Mouse (Mus musculus) T-cell, adult 2 months (primary cell): ENCODE measurements around the gene Gm13289.
"Not testable (repeated sequence)": the region's sequence is repeated elsewhere in the genome, so short reads cannot be mapped to it uniquely, and the experiment has no call there.

Experiments
- DNase-seq: peaks from one replicate; pipeline ENCODE4 v3.0.0; 2022; ENCODE audit warnings: low spot score

Gene Gm13289

GRCm38 (mm10) chr4:88782335-88782734 lies 5.6 kb downstream of the Gm13289 start:
- DNase-seq: not testable (repeated sequence)

GRCm38 (mm10) chr4:88785409-88785808 lies 8.7 kb downstream of the Gm13289 start, which contains the start of gene Gm13276:
Gm13276 (plus strand) TSS chr4:88785709.
- not testable (repeated sequence) for DNase-seq

GRCm38 (mm10) chr4:88788402-88788801 lies 11.7 kb downstream of the Gm13289 start, which contains the start of gene Gm13277:
Gm13277 (plus strand) TSS chr4:88788632.
- peak; percentile 75 for DNase-seq

- DNase-seq: not testable (repeated sequence)
Observed at GRCm38 (mm10) chr4:88791250-88791649, 14.5 kb downstream of the Gm13289 start, which contains the start of gene Gm13278. Gm13278 (plus strand) TSS chr4:88791550.

GRCm38 (mm10) chr4:88793936-88794675 lies 17.4 kb downstream of the Gm13289 start, which contains the start of gene Gm13275:
Gm13275 (plus strand) TSS chr4:88794487.
- peak; percentile 68 for DNase-seq

GRCm38 (mm10) chr4:88797097-88797496 lies 20.4 kb downstream of the Gm13289 start, which contains the start of gene Gm13279:
Gm13279 (plus strand) TSS chr4:88797397.
- DNase-seq: not testable (repeated sequence)

GRCm38 (mm10) chr4:88799365-88799764 lies 22.6 kb downstream of the Gm13289 start, which contains the start of gene Gm13285:
Gm13285 (plus strand) TSS chr4:88799665.
- not testable (repeated sequence) for DNase-seq

- not testable (repeated sequence) for DNase-seq
Observed at GRCm38 (mm10) chr4:88802954-88803353, 26.2 kb downstream of the Gm13289 start, which contains the start of gene Gm13287. Gm13287 (plus strand) TSS chr4:88803254.

GRCm38 (mm10) chr4:88805231-88805630 lies 28.5 kb downstream of the Gm13289 start, which contains the start of gene Gm13288:
Gm13288 (plus strand) TSS chr4:88805531.
- not testable (repeated sequence) for DNase-seq

- DNase-seq: peak; percentile 19
Observed at GRCm38 (mm10) chr4:88805761-88806160, 29.0 kb downstream of the Gm13289 start.

- DNase-seq: no peak
Observed at GRCm38 (mm10) chr4:88815928-88816327, 39.2 kb downstream of the Gm13289 start, which contains the start of gene Ifna7. Ifna7 (plus strand) TSS chr4:88816228.

- DNase-seq: no peak
Observed at GRCm38 (mm10) chr4:88819659-88820058, 42.9 kb downstream of the Gm13289 start, which contains the start of gene Ifna11. Ifna11 (plus strand) TSS chr4:88819959.

- DNase-seq: no peak
Observed at GRCm38 (mm10) chr4:88822995-88823394, 46.3 kb downstream of the Gm13289 start.
